Mouse (Mus musculus): ENCODE data around the gene Polr1a.

- no peak for TF ChIP-seq POLR2A (IDR thresholded peaks at IDR 0.05; ENCODE audit: low read depth, low read length)
- no peak for TF ChIP-seq EP300 (IDR thresholded peaks at IDR 0.05; ENCODE audit: low read length)
- TF ChIP-seq CTCF (conservative IDR thresholded peaks at IDR 0.05 in 1 of 2, IDR thresholded peaks at IDR 0.05 in 1 of 2; ENCODE audit: low read depth in 2 of 2, low read length in 2 of 2), result no peak
These were observed 119.2 kb downstream of the Polr1a start for GRCm38 (mm10) chr6:72028079-72028478.
